Mouse (Mus musculus) kidney, postnatal 14 days (tissue): ENCODE data around the gene Erc2.

Source experiments
- DNase-seq: peaks from one replicate; pipeline ENCODE4 v3.0.0; 2022; ENCODE audit warnings: mixed read lengths

The Erc2 gene

DNA sequence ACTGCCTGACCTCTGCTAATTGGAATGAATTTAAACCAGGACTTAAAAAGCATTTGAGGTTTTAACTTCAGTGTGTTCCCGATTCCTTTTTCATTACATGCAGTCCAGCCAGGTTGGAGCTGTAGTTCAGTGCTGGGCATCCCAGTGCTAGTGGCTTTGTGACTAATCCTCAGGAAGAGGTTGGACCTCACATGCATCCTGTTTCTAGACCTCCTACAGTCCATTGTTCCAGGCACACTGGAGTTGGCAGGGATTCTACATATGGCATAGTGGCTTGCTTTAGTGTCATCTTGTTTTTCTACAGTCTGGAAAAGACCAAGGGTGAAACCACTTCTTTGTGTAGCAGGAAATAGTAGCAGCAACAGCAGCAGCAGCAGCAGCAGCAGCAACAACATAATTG lies 159.0 kb downstream of the Erc2 start:
- DNase-seq = no peak

DNA sequence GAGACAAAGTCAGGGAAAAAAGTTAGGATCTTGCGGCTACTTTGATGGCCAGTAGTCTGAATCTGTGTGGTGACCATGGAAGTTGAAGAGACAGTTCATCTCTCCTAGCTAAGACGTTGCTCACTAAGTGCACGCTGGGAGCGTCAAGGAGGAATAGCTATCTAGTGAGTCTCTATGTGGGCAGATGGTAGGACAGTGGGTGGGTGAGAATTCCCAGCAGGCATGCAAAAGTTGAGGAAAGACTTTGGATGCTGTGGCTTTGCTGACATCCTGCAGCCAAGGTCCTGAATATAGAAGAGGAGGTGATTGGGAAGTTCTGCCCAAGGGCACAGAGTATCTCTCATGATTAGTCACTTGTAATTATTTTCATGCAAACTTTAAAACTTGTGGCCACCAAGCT lies 162.6 kb downstream of the Erc2 start:
- no peak for DNase-seq

DNA sequence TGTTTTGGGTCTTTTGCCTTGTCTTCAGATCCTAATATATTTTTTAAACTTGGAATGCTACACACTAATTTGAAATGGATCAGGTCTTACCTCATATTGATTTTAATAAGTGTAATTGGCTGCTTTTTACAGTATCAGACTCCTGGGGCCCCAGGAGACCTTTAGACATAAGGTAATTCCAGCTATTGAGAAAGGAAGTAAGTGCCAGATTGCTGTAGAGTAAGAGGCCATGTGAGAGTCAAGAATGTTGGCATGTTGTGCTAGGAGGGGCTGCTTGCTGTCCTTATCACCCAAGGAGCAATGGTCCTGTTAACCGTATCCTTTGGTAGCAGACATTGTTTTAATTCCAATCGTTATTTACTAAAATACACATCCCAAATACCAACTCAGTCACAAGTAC lies 163.3 kb downstream of the Erc2 start:
- DNase-seq = no peak

DNA sequence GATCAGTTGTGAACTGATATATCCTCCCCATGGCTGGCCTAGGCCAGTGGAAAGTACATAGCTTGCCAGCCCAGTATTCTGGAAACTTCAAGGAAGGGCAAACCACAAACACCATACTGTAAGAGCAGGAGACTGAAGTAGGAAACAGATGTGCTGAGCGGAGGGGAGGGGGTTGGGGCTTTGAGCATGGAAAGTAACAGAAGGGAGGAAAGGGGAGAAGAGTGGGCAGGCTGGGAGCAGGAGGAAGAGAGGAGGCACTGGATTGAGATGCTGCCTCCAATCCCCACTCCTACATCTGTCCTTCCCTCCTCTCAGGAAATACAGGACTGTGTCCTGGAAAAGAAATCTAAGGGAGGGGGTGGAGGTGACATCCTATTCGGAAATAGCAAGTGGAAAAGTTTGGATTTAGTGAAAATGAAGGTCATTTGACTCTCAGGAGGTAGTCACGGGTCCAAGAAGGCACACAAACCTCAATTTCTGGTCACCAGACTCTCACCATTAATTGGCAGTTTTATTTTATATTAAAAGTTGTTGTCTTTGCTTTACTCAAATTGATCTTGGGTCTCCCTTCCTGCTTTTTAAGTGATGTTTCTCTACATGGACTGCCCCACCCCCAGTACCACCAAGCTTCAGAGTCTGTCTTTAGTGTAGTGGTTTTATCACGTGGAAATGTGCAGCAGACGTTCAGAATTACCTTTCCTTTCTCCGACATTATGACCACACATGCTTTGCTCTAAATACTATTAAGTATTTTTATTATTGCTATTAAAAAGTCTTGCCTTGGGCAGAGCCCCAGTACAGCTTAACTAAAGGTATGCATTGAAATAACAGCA lies 167.1 kb downstream of the Erc2 start:
- DNase-seq = no peak

DNA sequence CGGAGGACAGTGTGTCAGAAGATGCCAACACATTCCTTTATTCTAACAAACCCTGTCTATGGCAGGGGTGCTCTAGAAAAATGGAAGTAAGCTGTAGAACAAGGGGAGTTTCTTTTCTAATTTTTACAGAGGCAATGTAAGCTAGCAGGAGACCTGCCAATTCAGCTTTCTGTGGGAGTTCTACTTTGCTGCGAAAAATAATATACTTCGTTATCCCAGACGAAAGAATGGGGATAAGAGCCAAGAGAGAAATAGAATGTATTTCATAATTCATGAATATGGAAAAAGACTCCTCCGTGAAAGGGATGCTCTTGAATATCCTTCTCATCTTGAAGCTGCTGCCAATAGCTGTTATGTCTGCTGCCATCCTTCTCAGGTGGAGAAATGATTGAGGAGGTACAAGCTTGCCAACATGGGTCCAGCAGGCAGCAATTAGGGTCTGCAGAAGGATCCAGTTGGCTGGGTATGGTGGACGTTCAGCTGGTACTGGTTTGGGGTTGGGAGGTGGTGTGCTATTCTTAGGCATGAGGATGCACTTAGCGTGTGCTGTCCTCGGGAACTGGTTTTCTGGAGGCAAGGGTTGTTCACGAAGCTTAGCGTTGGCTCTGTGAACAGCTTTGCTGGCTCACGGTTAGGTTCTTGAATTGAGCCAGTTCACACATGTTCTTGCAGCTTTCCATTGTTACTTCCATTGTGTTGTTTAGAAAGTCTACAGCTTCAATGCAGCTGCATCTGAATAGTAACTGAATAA lies 176.1 kb downstream of the Erc2 start:
- DNase-seq = no peak

DNA sequence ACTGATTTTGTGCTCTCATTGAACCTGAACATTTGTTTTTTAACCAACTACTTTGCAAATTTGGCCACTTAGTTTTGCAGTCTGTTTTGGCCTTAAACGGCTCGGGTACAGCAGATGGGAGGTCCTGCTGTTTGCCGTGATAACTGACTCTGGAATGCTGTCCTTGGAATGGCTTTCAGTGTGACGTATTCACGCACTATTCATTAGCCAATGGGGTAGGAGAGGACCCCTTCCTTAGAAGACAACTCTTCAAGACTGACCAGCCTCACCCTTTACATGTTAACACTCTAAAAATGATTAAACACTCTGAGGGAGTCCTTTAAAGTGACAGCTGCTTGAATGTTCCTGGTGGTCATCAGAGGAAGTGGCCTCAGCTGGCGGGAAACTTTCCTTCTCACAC lies 178.5 kb downstream of the Erc2 start:
- DNase-seq = peak; percentile 6

DNA sequence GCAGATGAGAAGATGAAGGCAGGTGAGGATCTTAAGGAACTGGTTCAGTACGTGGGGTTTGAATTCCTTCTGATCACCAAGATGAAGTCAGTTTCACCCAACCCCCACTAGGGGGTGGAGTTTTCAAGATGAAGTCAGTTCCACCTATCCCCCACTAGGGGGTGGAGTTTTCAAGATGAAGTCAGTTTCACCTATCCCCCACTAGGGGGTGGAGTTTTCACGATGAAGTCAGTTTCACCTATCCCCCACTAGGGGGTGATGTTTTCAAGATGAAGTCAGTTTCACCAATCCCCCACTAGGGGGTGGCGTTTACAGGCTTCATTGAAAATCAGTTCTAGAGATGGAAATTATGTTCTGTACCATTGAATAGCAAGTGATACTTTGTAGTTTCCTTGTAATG lies 181.7 kb downstream of the Erc2 start:
- DNase-seq = no peak

DNA sequence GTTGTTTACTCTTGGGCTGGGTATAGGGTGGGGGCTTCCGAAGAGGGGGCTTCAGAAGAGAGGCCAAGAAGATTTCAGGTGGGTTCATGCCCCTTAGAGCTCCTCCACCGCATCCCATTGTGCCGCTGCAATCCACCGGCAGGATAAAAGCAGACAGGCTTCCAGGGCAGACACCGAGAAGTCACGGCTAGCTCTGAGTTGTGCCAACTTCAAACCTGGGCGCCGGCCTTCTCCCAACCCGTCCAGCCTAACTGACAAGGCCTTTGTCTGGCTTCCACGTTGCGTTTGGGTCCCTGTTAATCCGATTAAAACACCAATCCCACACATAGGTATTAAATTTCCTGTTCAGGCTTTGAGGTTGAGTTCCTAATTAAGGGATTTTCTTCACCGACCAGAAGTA lies 182.8 kb downstream of the Erc2 start:
- no peak for DNase-seq

DNA sequence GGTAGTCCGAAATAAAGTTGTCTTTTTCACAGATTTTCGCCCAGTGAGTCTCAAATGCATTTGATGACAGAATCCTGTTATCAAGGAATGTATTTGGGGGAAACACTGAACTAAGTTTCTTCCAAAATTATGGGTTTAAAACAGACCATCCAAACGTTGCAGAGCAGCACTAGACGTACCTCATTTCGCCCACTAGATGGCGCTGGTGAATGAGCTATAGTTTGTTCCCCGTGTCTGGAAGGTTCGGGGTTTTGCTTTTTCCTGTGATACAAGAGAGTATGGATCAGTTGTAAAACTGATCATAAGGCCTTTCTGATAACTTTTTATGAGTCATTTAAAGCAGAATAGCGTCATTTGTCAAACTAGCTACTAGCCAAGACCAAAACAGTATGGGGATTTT lies 185.9 kb downstream of the Erc2 start:
- DNase-seq = peak; percentile 58

DNA sequence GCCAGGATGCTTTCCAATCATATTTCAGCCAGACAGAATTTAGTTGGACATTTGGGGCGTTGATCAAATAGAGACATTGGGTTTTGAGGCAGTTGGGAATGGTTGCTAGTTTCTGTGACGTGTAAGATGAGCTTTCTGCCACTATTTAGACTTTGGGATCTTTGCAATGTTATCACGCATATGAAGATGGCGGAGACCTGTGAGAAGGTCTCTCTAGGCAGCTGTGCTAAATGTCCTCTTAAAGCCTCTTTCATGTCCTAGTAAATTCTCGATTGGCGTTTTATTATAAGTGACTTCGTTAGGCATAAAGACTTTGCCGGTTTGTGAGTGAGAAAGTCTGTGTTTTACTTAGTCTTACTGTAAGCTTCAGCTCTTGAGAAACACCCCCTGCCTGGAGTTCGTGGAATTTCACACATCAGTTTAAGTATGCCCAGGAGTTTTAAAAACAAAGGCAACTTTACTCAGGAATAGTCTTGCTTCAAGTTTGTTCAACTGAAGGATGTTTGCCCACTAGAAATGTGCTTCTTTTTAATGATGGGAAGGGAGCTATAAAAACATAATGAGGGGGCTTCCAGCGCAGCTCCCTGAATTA lies 186.4 kb downstream of the Erc2 start:
- no peak for DNase-seq

DNA sequence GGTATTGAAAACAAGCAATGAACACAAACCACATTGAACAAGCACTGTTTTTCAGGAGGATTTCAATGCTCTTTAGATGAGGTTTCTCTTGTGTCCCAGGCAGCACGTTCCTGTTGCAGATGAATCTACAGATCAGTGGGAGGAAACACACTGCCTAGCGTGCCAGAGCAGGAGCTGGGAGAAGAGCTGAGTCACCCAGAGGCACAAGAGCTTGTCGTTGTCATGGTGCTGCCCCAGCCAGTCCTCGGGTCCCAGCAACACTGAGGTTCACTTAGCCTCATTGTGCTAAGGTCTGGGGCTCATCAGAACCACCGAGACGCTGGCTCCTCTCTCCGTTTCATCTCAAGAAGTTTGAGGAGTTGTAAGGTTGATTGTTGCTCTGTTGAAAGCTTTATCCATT lies 188.6 kb downstream of the Erc2 start:
- DNase-seq = no peak

DNA sequence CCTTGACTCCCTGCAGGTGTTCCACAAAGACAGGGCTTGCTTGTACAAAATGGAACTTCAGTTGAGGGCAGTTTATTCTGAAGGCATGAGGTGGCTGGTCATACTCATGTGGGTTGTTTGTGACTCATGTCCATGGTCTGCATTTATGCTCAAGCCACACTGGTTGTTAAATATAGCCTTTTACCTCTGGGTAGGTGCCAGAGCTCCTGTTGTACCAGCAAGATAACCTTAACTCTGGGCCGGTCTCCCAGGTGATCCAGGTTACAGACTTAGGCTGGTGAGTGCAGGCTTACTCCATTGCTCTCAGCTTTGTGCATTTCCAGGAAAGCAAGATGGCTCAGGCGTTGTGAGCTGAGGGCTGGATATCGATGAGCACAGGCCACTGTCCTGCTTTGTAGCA lies 189.4 kb downstream of the Erc2 start:
- no peak for DNase-seq

DNA sequence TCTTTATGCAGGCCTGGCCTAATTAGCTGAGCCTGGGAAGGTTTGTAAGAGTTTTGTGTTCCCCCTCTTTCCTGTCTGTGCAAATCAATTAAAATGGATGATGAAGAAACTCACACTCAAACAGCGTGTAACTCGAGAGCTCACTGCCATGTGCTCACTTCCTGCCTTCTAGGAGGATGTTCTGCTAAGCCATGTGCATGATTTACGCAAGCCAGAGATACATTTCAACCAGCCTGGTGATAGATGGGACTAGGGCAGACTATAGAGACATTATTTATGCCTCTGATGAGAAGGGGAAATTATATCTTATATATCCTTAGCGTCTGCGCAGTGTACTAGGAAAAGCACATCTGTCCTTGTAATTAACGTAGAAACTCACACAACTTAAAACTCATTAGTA lies 193.5 kb downstream of the Erc2 start:
- no peak for DNase-seq

DNA sequence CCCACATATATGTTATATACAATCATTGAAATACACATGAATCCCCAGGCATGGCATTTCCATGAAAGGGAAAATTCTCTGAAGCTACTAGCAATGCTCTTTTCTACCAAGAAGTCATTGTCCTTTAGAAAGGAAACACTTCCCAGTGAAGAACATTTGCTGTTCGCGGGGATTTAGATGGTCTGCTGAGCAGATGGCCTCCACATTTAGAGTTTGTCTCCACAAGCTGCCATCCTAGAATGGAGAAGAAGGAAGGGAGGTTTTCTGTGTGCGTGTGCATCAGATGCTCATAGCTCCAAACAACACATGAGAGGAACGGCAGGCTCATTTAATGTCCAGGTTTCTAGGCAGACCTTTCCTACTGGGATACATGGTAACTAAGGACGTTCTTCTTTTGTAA lies 196.8 kb downstream of the Erc2 start:
- DNase-seq = no peak

DNA sequence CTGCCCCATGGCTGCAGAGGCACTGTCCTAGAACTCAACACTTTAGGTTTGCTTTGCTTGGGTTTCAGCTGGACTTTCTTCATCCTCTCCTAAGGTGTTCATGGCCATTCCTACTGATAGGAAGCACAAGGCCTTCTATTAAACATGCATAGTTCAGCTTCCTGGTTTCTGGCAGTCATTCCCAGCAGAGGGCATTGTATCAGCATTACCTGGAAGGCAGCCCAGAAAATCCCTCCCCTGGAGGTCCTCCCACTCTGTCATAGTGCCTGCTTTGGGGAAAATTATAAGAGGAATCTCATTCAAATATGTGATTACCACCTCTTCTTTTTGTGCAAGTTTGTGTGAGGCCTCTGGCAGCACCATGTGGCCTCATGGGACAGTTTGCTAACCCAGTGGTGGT lies 199.6 kb downstream of the Erc2 start:
- DNase-seq = peak; percentile 27

DNA sequence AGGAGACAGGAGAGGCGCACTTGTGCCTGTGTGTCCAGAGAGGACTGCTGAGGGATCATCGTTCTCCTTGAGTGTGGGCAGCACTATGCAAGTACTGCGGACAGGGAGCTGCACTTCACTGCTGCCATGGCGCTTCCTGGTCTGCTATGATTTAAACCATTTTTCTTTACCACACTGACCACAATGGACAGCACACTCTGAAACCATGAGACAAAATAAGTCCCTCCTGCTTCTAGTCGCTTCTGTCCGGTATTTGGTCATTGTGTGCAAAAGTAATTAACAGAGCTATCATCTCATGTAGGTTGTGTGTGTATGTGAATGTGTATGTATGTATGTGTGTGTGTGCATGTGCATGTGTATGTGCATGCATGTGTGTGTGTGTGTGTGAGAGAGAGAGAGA lies 200.3 kb downstream of the Erc2 start:
- DNase-seq = no peak

DNA sequence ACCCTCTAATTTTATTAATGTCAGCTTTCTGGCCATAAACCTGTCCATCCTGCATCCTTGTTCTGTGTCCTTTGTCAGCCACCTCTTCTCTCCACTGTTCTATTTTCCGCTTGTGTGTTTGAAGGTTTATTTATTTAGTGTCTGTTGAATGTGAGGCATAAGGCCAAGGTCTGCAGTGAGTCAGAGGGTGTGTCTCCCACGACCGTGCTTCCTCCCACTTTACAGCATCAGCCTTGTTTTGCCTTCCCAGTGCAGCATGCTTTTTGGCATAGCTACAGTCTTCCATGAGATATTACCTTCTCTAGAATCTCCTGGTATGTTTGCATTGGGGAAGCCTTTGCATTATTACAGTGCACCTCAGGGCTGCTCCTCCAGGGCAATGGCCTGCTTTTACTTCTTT lies 200.8 kb downstream of the Erc2 start:
- DNase-seq = no peak

DNA sequence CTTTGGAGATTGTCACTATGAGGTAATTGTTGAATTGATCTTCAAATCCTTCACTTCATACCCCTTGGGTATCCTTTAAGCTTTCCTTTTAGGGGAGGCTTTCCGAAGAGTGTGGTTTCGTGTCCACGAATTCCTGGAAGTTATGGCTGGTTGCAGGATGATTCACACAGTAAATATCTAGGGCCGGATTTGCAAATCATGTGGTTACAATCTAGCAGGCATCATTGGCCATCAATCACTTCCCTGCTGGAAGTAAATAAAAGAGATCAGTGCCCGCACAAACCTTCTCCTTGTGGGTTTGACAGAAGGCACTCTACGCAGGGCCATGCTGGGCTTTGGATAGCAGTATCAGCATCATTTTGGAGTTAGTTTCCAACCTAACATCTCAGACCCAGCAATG lies 201.7 kb downstream of the Erc2 start:
- no peak for DNase-seq

DNA sequence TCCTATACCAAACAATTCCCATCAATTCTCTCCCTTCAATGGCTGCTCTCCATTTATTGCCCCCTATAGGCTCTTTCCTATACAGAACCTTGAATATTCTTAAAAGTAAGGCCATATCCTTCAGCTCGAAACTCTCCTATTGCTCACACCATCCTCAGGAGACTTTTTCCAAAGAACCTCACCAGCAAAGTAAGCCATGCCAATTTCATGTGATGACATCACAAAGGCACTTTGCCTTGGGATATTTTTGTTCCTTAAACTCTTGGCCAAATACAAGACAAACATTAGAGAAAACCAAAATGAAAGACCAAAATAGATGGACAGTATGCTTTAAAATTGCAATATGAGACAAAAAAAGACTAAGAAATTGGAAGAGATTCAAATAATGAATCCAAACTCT lies 204.6 kb downstream of the Erc2 start:
- no peak for DNase-seq

DNA sequence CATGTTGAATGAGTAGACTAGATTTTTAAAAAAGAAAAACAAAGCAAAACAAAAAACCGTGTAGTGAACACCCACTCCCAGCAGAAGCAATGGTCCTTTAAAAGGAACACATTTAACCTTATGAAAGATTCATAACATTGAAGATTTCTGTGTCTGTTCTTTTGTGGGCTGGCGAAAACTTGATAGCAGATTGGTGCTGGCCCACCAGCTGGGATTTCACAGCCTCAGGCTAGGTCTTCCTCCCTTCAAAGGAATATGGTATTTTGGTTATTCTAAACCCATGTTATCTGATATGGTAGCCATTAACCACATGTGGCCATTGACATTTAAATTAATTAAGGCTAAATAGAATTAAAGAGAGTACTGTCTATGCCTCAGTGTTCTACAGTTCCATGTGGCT lies 205.9 kb downstream of the Erc2 start:
- DNase-seq = no peak

DNA sequence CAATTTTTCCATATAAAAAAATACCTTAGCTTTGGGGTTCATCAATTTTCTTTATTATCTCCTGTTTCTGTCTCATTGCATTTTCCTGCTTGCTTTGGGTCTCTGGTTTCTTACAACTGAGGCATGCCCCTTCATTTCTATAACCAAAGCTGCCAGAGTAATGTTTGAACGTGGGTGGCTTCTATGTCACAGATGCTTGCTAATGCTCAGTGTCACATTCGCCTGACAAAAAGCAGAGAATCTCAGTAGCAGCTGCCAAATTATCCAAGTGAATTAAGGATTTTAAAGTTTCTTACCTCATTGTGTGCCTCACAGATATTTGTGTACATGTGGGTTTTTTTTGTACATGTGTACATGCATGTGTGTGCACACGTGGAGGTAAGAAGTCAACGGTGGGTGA lies 210.0 kb downstream of the Erc2 start:
- DNase-seq = no peak

DNA sequence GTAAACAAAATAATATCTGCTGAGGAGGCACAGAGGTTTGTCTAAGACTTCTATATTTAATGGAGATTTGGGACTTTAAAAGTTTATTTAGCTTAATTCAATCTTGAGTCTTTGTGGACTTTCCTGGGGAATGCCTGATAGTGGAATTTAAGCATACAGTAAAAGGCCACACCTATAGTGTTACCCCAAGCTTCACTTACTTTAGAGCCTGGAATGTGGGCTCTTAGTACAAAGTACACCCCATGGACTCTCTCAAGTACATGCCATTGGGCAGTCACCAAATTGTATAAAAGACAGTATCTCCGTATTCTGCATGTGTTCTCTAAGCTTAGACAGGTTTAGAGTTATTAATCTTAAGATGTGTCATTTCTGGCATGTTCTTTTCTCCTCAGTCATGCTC lies 213.1 kb downstream of the Erc2 start:
- no peak for DNase-seq

DNA sequence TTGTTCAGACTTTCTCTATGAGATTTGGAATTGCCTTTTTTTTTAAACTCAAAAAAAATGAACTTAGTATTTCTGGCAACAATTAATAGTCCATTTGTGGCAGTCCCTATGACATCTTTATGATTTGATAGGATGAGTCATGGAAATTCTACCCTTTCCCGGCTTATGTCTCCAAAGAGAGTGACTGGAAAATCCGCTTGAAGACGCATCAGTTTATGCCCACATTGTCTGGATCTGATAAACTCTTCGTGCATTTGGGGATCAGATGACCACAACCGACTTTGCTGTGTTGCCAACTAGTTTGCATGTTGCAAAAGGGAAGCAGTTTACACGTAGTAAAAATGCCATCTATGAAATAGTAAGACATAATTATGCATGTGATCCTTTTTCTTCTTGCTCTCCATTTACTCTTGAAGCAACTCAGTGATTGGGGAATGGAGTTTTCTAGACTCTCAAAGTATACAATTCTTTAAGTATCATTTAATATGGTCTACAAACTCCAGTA lies 215.4 kb downstream of the Erc2 start:
- no peak for DNase-seq

DNA sequence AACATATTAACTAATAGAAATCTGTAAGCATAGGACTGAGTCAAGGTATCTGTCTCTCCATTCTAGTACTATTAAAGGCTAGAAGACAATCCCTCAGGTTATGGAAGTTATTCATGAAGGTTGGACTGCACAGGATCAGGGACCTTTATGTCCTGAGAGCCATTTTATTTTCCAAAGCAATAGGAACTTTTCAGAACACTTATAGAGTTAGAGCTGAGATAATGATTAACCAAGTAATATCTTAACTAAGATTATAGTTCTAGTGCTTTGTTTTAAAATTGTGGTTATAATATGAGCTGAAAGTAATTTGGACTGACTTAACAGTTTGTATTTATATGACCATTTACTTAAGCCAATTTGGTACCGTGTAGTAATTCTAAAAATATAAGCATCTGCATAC lies 217.9 kb downstream of the Erc2 start:
- no peak for DNase-seq
